Mouse (Mus musculus) kidney, adult 2 months (tissue): ENCODE data around the gene Kalrn. TPM values are rescaled to one million over a fixed set of nuclear protein-coding genes. Genes with fewer than 3 reads are reported as not detected.

Experiments
- DNase-seq: peaks from one replicate; pipeline ENCODE4 v3.0.0; 2021
- H3K27ac ChIP-seq: fragments of 200-500 bp; 2 replicates; pipeline ENCODE4 v1.5.1; 2012; ENCODE audit warnings: low read depth, low read length, control low read depth, inconsistent platforms; ENCODE audit not compliant: insufficient read depth
- H3K27me3 ChIP-seq: fragments of 200-500 bp; replicated peaks from 2 replicates; pipeline ENCODE4 v1.6.1; 2012; ENCODE audit warnings: mild to moderate bottlenecking, moderate library complexity, low read length, inconsistent platforms; ENCODE audit not compliant: control insufficient read depth, insufficient read depth
- H3K36me3 ChIP-seq: fragments of 200-500 bp; 2 replicates; pipeline ENCODE4 v1.6.1; 2012; ENCODE audit warnings: mild to moderate bottlenecking, moderate library complexity, low read length, inconsistent platforms; ENCODE audit not compliant: control insufficient read depth, insufficient read depth
- H3K4me1 ChIP-seq: fragments of 200-500 bp; 2 replicates; pipeline ENCODE4 v1.6.1; 2011; ENCODE audit warnings: low read length; ENCODE audit not compliant: control insufficient read depth, insufficient read depth
- H3K4me3 ChIP-seq: fragments of 200-500 bp; 2 replicates; pipeline ENCODE4 v1.5.1; 2011; ENCODE audit warnings: mild to moderate bottlenecking, low read depth, low read length, control low read depth; ENCODE audit not compliant: insufficient read depth
- CTCF ChIP-seq: fragments of 200-500 bp; conservative IDR thresholded peaks from 2 replicates; pipeline ENCODE4 v1.5.1; 2011; ENCODE audit warnings: low read depth, mild to moderate bottlenecking, control low read depth, low read length, moderate library complexity, mixed read lengths; ENCODE audit not compliant: insufficient read depth, insufficient read length
- POLR2A ChIP-seq: fragments of 200-500 bp; IDR thresholded peaks from one replicate; pipeline ENCODE4 v1.6.1; 2011; ENCODE audit warnings: low read depth, low read length, control low read depth
- WGBS: fragments of 180-500 bp; shearing (Covaris S2); methylation state at CpG from one replicate; pipeline ENCODE4 v1.1.7; 2018; 5-methylcytosine and 5-hydroxymethylcytosine counted together
- polyA plus RNA-seq: library from polyadenylated mRNA; depleted of rRNA; stranded (reverse); fragments of >200 nt; gene quantifications from 2 replicates; pipeline ENCODE4 v1.2.3, GENCODE M21; 2012

Kalrn gene
- polyA plus RNA-seq, 1 experiment = 8.6 TPM

- H3K27me3 ChIP-seq = no peaks in the 10 kb centered on the region
- WGBS = 87% methylated on average over 4 of the region's 4 CpGs
- no peak overlapping the region for H3K4me3 ChIP-seq
- peaks cover 10% of the 10 kb centered on the region for H3K4me1 ChIP-seq
- H3K36me3 ChIP-seq = peaks cover 2% of the 10 kb centered on the region
- H3K27ac ChIP-seq = no peak overlapping the region
- no peak for TF ChIP-seq POLR2A
- no peak for TF ChIP-seq CTCF
- DNase-seq = no peak
Observed at GRCm38 (mm10) chr16:33953008-33953407, 620.3 kb downstream of the Kalrn start.

GRCm38 (mm10) chr16:33950830-33951229 lies 622.5 kb downstream of the Kalrn start:
- no peaks in the 10 kb centered on the region for H3K27me3 ChIP-seq
- H3K36me3 ChIP-seq = peaks cover 2% of the 10 kb centered on the region; the same call in 1 of the 2 replicates
- WGBS = 19% methylated on average over 4 of the region's 4 CpGs
- peaks cover 22% of the 10 kb centered on the region for H3K4me1 ChIP-seq
- no peak overlapping the region for H3K4me3 ChIP-seq
- peak; percentile 93 for DNase-seq
- H3K27ac ChIP-seq = no peak overlapping the region
- TF ChIP-seq POLR2A (no peak), CTCF (peak; percentile 99; the same call in 1 of the 2 replicates)

GRCm38 (mm10) chr16:33950386-33950785 lies 622.9 kb downstream of the Kalrn start:
- Histone ChIP-seq H3K27ac (no peak overlapping the region), H3K4me3 (no peak overlapping the region), H3K36me3 (peaks cover 2% of the 10 kb centered on the region; the same call in 1 of the 2 replicates), H3K4me1 (peaks cover 26% of the 10 kb centered on the region), H3K27me3 (no peaks in the 10 kb centered on the region)
- DNase-seq = no peak
- TF ChIP-seq POLR2A = no peak
- 0 out of 2 replicates have a peak, but pooled peaks have one; percentile 10 for TF ChIP-seq CTCF
- WGBS = 82% methylated on average over 6 of the region's 6 CpGs

- Histone ChIP-seq H3K4me3 (no peak overlapping the region), H3K27ac (peak overlapping the region; percentile 18), H3K27me3 (no peaks in the 10 kb centered on the region), H3K36me3 (peaks cover 2% of the 10 kb centered on the region; the same call in 1 of the 2 replicates), H3K4me1 (peaks cover 26% of the 10 kb centered on the region)
- TF ChIP-seq CTCF (no peak), POLR2A (no peak)
- 61% methylated on average over 17 of the region's 17 CpGs for WGBS
- peak; percentile 77 for DNase-seq
Observed at GRCm38 (mm10) chr16:33947664-33948571, 625.4 kb downstream of the Kalrn start.

- Histone ChIP-seq H3K36me3 (peaks cover 2% of the 10 kb centered on the region; the same call in 1 of the 2 replicates), H3K27ac (no peak overlapping the region; the same call in 1 of the 2 replicates), H3K4me1 (peaks cover 36% of the 10 kb centered on the region), H3K27me3 (no peaks in the 10 kb centered on the region), H3K4me3 (no peak overlapping the region)
- 32% methylated on average over 7 of the region's 7 CpGs for whole genome bisulfite sequencing
- no peak for TF ChIP-seq CTCF
- TF ChIP-seq POLR2A = no peak
- DNase-seq = peak; percentile 88
Observed at GRCm38 (mm10) chr16:33946021-33946420, 627.3 kb downstream of the Kalrn start.

GRCm38 (mm10) chr16:33944772-33945171 lies 628.6 kb downstream of the Kalrn start:
- WGBS = 56% methylated on average over 6 of the region's 6 CpGs
- H3K4me1 ChIP-seq = peaks cover 38% of the 10 kb centered on the region
- peak; percentile 75 for DNase-seq
- peak overlapping the region; percentile 8; the same call in 1 of the 2 replicates for H3K27ac ChIP-seq
- TF ChIP-seq CTCF (no peak), POLR2A (no peak)
- H3K36me3 ChIP-seq = peaks cover 2% of the 10 kb centered on the region; the same call in 1 of the 2 replicates
- no peaks in the 10 kb centered on the region for H3K27me3 ChIP-seq
- no peak overlapping the region for H3K4me3 ChIP-seq

- Histone ChIP-seq H3K4me1 (peaks cover 40% of the 10 kb centered on the region), H3K27ac (no peak overlapping the region), H3K27me3 (no peaks in the 10 kb centered on the region), H3K4me3 (no peak overlapping the region), H3K36me3 (peaks cover 2% of the 10 kb centered on the region; the same call in 1 of the 2 replicates)
- DNase-seq = no peak
- 89% methylated on average over 4 of the region's 4 CpGs for WGBS
- TF ChIP-seq POLR2A (no peak), CTCF (no peak)
Observed at GRCm38 (mm10) chr16:33944126-33944525, 629.2 kb downstream of the Kalrn start.
